Mouse (Mus musculus) liver, embryonic 18 days (tissue): Measurements from ENCODE around the gene Kif24. TPM values are rescaled to one million over a fixed set of nuclear protein-coding genes. Genes with fewer than 3 reads are reported as not detected.

Experiments
- polyA plus RNA-seq: library from polyadenylated mRNA; depleted of rRNA; stranded (reverse); fragments of >200 nt; gene quantifications from 2 replicates; pipeline ENCODE4 v1.2.3, GENCODE M21; 2012; rRNA removed

The Kif24 gene
- 1.8 and 1.9 TPM in 2 replicates for polyA plus RNA-seq

DNA sequence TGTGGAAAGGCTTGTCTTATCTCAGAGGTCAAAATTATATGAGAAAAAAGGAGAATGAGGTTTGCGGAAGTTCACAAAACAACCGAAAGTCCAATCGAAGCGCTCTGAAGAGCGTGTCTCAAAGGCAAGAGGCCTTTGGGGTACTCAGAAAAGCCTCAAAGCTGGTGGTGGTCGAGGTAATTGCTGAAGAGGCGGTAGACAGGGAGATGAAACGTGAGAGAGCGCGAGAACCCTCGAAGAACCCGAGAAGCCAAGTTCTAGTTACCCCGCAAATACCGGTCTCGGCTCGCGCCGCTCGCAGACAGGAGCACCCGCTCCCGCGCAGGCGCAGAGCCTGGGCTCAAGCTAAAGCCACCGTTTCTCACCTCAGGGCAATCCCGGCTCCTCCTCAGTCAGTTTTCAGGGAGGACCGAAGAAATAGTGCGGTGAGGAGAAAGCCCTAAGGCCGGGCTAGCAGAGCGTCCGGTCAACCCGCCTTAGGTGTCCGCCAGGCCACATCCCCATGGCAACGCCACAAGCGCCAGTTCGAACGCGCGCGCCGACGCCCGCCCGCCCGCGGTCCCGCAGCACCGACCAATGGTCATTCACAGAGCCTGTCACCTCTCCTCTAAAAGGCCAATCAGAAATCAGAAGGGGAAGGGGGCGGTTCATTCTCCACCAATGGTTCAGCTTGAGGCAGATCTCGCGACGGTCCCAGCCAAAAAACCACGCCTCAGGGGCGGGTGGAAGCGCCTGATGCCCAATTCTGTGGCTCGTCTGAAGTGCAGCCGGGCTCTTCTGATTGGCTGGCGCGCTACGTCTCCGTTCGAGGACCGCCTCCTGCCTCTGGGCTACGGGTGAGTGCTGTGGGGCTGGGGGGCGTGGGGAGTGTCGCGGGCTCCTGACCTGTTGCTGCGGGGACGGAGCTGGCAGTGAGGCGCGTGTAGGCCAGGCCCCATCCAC, at the start of gene Kif24, which contains the start of gene Nudt2:
Gene Kif24, minus strand, starts transcription at position 543 of the 942 bp plus-strand sequence.
Gene Nudt2, plus strand, starts transcription at position 807 of the 942 bp plus-strand sequence.

DNA sequence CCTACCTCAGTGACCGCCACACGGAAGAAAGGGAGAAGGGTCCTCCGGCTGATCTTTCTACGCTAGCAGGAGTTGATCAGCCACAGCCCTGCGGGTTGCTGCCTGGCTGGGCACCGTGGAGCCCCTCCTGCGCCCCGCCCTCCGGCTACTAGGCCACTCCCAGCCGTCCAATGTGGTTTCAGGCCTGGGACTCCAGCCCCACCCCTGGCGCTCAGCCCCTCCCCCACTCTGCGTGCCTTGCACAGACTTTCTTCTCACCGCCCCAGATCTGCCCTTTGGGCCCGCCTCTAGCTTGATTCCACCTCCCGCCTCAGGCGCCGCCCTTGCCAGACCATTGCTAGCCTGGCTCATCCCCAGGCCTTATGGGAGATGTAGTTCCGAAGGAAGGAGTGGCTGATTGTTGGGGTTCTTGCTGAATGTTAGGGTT, 38.3 kb upstream of the Kif24 start, which contains the start of gene AI464131:
Gene AI464131, minus strand, starts transcription at position 91 of the 427 bp plus-strand sequence.

DNA sequence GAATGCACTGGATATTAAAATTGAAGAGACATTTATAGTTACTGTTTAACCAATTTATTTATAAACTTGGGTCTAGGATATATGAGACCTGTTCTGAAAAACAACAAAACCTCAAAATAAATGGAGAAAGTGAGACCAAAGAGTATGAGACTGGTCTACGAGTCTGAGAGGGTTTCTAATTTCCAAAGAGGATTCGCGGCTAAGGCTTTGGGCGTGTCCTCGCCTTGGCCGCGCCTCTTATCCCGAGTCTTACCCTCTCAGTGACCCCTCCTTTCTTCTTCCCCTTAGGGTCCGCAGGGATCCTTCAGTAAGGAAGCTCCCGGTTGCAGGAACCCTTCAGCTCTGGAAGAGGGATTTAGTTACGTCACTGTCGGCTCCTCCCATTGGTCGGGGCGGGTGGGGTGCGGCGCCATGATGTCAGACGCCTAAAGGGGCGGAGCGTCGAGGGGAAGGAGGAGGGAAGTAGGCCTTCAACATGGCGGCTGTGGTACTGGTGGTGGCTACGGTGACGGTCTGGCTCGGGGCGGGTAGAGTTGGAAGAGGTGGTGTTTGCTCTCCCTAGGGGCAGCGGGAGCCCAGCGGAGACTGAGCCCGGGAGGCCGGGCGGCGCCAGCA, 116.0 kb downstream of the Kif24 start, which contains the start of gene Ubap1:
Gene Ubap1, plus strand, starts transcription at position 413 of the 615 bp plus-strand sequence.

Other genes with a start within 250 kb of the Kif24 start
- 8.2 and 9.7 TPM in 2 replicates for gene Ubap2, start 189.7 kb downstream of the Kif24 start, polyA plus RNA-seq
- gene Dcaf12, start 150.0 kb downstream of the Kif24 start, polyA plus RNA-seq, result 26.1 and 26.8 TPM in 2 replicates
- gene Ubap1, start 115.9 kb downstream of the Kif24 start, polyA plus RNA-seq, result 18.2 and 20.4 TPM in 2 replicates
- 11.7 and 12.6 TPM in 2 replicates for gene Nudt2, start 264 bp upstream of the Kif24 start, polyA plus RNA-seq
- gene AI464131, start 38.2 kb upstream of the Kif24 start, polyA plus RNA-seq, result 2.4 and 2.8 TPM in 2 replicates
- 0.02 and 0.03 TPM in 2 replicates for gene 1110017D15Rik, start 52.4 kb upstream of the Kif24 start, polyA plus RNA-seq
- 2.5 and 2.7 TPM in 2 replicates for gene Fam219a, start 104.7 kb upstream of the Kif24 start, polyA plus RNA-seq
- 3.5 and 3.7 TPM in 2 replicates for gene Dnaic1, start 104.9 kb upstream of the Kif24 start, polyA plus RNA-seq
- 5.7 and 5.8 TPM in 2 replicates for gene Enho, start 175.4 kb upstream of the Kif24 start, polyA plus RNA-seq
- 0.30 and 0.56 TPM in 2 replicates for gene Cntfr, start 232.2 kb upstream of the Kif24 start, polyA plus RNA-seq
- 23.0 and 25.1 TPM in 2 replicates for gene Il11ra1, start 235.1 kb upstream of the Kif24 start, polyA plus RNA-seq
- 20.0 and 24.3 TPM in 2 replicates for gene Rpp25l, start 248.6 kb upstream of the Kif24 start, polyA plus RNA-seq